Mouse (Mus musculus) hindbrain, embryonic 14.5 days (tissue): Measurements from ENCODE around the gene Psmc3ip. TPM values are rescaled to one million over a fixed set of nuclear protein-coding genes. Genes with fewer than 3 reads are reported as not detected.
"Not testable (repeated sequence)": the region's sequence is repeated elsewhere in the genome, so short reads cannot be mapped to it uniquely, and the experiment has no call there.

ENCODE experiments used
- ATAC-seq: fragments of 200-750 bp; cut with Nextera tagmentation; 2 replicates; pipeline ENCODE4 v1.8.0; 2017; ENCODE audit warnings: moderate number of reproducible peaks, mild to moderate bottlenecking, moderate TSS enrichment, moderate library complexity; ENCODE audit not compliant: low FRiP score
- DNase-seq: peaks from one replicate; pipeline ENCODE4 v3.0.0-alpha.2; 2015; ENCODE audit warnings: low spot score
- H3K27ac ChIP-seq: fragments of 300-500 bp; sonication (generic); 2 replicates; pipeline ENCODE4 v1.5.1; 2014; ENCODE audit warnings: mild to moderate bottlenecking, moderate library complexity
- H3K27me3 ChIP-seq: fragments of 300-500 bp; sonication (generic); 2 replicates; pipeline ENCODE4 v1.6.1; 2014; ENCODE audit warnings: mild to moderate bottlenecking, low read length, mixed read lengths; ENCODE audit not compliant: control insufficient read depth, insufficient read depth
- H3K36me3 ChIP-seq: fragments of 300-500 bp; sonication (generic); replicated peaks from 2 replicates; pipeline ENCODE4 v1.6.1; 2014; ENCODE audit not compliant: control insufficient read depth, insufficient read depth
- H3K4me1 ChIP-seq: fragments of 300-500 bp; sonication (generic); replicated peaks from 2 replicates; pipeline ENCODE4 v1.6.1; 2014; ENCODE audit warnings: antibody characterized with exemption, low read length, mixed read lengths; ENCODE audit not compliant: control insufficient read depth, insufficient read depth
- H3K4me2 ChIP-seq: fragments of 300-500 bp; sonication (generic); replicated peaks from 2 replicates; pipeline ENCODE4 v1.6.1; 2014; ENCODE audit warnings: mild to moderate bottlenecking, moderate library complexity
- H3K4me3 ChIP-seq: fragments of 300-500 bp; sonication (generic); replicated peaks from 2 replicates; pipeline ENCODE4 v1.5.1; 2014; ENCODE audit warnings: mild to moderate bottlenecking, low read length
- H3K9ac ChIP-seq: fragments of 300-500 bp; sonication (generic); 2 replicates; pipeline ENCODE4 v1.6.1; 2014
- H3K9me3 ChIP-seq: fragments of 300-500 bp; sonication (generic); 2 replicates; pipeline ENCODE4 v1.6.1; 2016; ENCODE audit warnings: low read length; ENCODE audit not compliant: control insufficient read depth
- WGBS: fragments of 180-500 bp; shearing (Covaris S2); extraction: QIAGEN DNeasy Blood & Tissue Kit; methylation state at CpG from one replicate; pipeline ENCODE4 v1.1.7; 2014; 5-methylcytosine and 5-hydroxymethylcytosine counted together
- polyA plus RNA-seq: library from polyadenylated mRNA; unstranded; fragments of >200 nt; fragmentation: Nextera tagmentation; extraction: Ambion mirVana; gene quantifications from 2 replicates; pipeline ENCODE4 v1.2.1, GENCODE M21; 2014

The Psmc3ip gene
- polyA plus RNA-seq, 1 experiment from 2014 or later = 16.4 TPM

- no peak overlapping the region for H3K4me2 ChIP-seq
- no peaks in the 10 kb centered on the region for H3K27me3 ChIP-seq
- H3K27ac ChIP-seq = no peak overlapping the region
- ATAC-seq (no peak), DNase-seq (no peak)
- no peaks in the 10 kb centered on the region for H3K9me3 ChIP-seq
- no peaks in the 10 kb centered on the region for H3K4me1 ChIP-seq
- H3K4me3 ChIP-seq = no peak overlapping the region
- H3K36me3 ChIP-seq = no peaks in the 10 kb centered on the region
- no peak overlapping the region for H3K9ac ChIP-seq
- WGBS = 85% methylated on average over 12 of the region's 12 CpGs
Observed at GRCm38 (mm10) chr11:101133037-101133436, 37.8 kb upstream of the Psmc3ip start.

- no peaks in the 10 kb centered on the region for H3K9me3 ChIP-seq
- no peak overlapping the region for H3K27ac ChIP-seq
- H3K36me3 ChIP-seq = peaks cover 3% of the 10 kb centered on the region
- H3K4me3 ChIP-seq = no peak overlapping the region
- DNase-seq = no peak
- H3K4me1 ChIP-seq = no peaks in the 10 kb centered on the region
- no peak for ATAC-seq
- no peak overlapping the region for H3K9ac ChIP-seq
- WGBS = 92% methylated on average over 6 of the region's 6 CpGs
- H3K4me2 ChIP-seq = no peak overlapping the region
- no peaks in the 10 kb centered on the region for H3K27me3 ChIP-seq
Observed at GRCm38 (mm10) chr11:101131701-101132100, 36.5 kb upstream of the Psmc3ip start.

- H3K27me3 ChIP-seq = no peaks in the 10 kb centered on the region
- no peaks in the 10 kb centered on the region for H3K9me3 ChIP-seq
- no peaks in the 10 kb centered on the region for H3K4me1 ChIP-seq
- no peak for DNase-seq
- H3K27ac ChIP-seq = no peak overlapping the region
- ATAC-seq = no peak
- 91% methylated on average over 2 of the region's 2 CpGs for WGBS
- no peak overlapping the region for H3K4me3 ChIP-seq
- peaks cover 8% of the 10 kb centered on the region for H3K36me3 ChIP-seq
- no peak overlapping the region for H3K9ac ChIP-seq
- no peak overlapping the region for H3K4me2 ChIP-seq
Observed at GRCm38 (mm10) chr11:101131187-101131586, 36.0 kb upstream of the Psmc3ip start.

GRCm38 (mm10) chr11:101130056-101130756 is 35.0 kb upstream of the Psmc3ip start:
- H3K4me3 ChIP-seq = no peak overlapping the region
- ATAC-seq = no peak
- 52% methylated on average over 18 of the region's 18 CpGs for WGBS
- peaks cover 17% of the 10 kb centered on the region for H3K36me3 ChIP-seq
- no peaks in the 10 kb centered on the region for H3K9me3 ChIP-seq
- no peak overlapping the region for H3K9ac ChIP-seq
- no peaks in the 10 kb centered on the region for H3K4me1 ChIP-seq
- no peak for DNase-seq
- H3K27me3 ChIP-seq = no peaks in the 10 kb centered on the region
- H3K4me2 ChIP-seq = no peak overlapping the region
- no peak overlapping the region for H3K27ac ChIP-seq

GRCm38 (mm10) chr11:101128996-101129577 is 33.9 kb upstream of the Psmc3ip start:
- WGBS = 79% methylated on average over 11 of the region's 11 CpGs
- Histone ChIP-seq H3K9ac (no peak overlapping the region), H3K27ac (no peak overlapping the region), H3K4me1 (no peaks in the 10 kb centered on the region), H3K4me3 (no peak overlapping the region), H3K4me2 (no peak overlapping the region), H3K27me3 (no peaks in the 10 kb centered on the region), H3K9me3 (no peaks in the 10 kb centered on the region), H3K36me3 (peaks cover 20% of the 10 kb centered on the region)
- DNase-seq (no peak), ATAC-seq (no peak)

- Histone ChIP-seq H3K4me3 (no peak overlapping the region), H3K27ac (no peak overlapping the region), H3K9me3 (no peaks in the 10 kb centered on the region), H3K9ac (no peak overlapping the region), H3K27me3 (no peaks in the 10 kb centered on the region), H3K4me2 (no peak overlapping the region), H3K4me1 (no peaks in the 10 kb centered on the region), H3K36me3 (peaks cover 37% of the 10 kb centered on the region)
- WGBS = 58% methylated on average over 1 of the region's 1 CpGs
- no peak for ATAC-seq
- DNase-seq = no peak
Observed at GRCm38 (mm10) chr11:101127075-101127474, 31.8 kb upstream of the Psmc3ip start.

GRCm38 (mm10) chr11:101125008-101125407 is 29.8 kb upstream of the Psmc3ip start:
- ATAC-seq, H3K4me2 ChIP-seq, H3K9ac ChIP-seq, H3K9me3 ChIP-seq, H3K27ac ChIP-seq, DNase-seq, H3K4me3 ChIP-seq, H3K27me3 ChIP-seq: not testable (repeated sequence)
- H3K4me1 ChIP-seq = peaks cover 13% of the 10 kb centered on the region
- H3K36me3 ChIP-seq = peaks cover 37% of the 10 kb centered on the region
- WGBS = 94% methylated on average over 4 of the region's 9 CpGs

- DNase-seq, H3K9me3 ChIP-seq, H3K4me3 ChIP-seq, H3K4me2 ChIP-seq, ATAC-seq, H3K27me3 ChIP-seq, H3K9ac ChIP-seq, H3K27ac ChIP-seq: not testable (repeated sequence)
- WGBS = 95% methylated on average over 8 of the region's 8 CpGs
- H3K4me1 ChIP-seq = peaks cover 13% of the 10 kb centered on the region
- H3K36me3 ChIP-seq = peaks cover 37% of the 10 kb centered on the region
Observed at GRCm38 (mm10) chr11:101124494-101124893, 29.3 kb upstream of the Psmc3ip start.

GRCm38 (mm10) chr11:101120545-101121188 is 25.4 kb upstream of the Psmc3ip start:
- peaks cover 24% of the 10 kb centered on the region for H3K36me3 ChIP-seq
- H3K9ac ChIP-seq = peak overlapping the region; percentile 84
- WGBS = 27% methylated on average over 19 of the region's 19 CpGs
- no peak for DNase-seq
- no peaks in the 10 kb centered on the region for H3K27me3 ChIP-seq
- H3K9me3 ChIP-seq = no peaks in the 10 kb centered on the region
- H3K27ac ChIP-seq = peak overlapping the region; percentile 89
- ATAC-seq = no peak
- H3K4me3 ChIP-seq = peak overlapping the region; percentile 85
- H3K4me2 ChIP-seq = peak overlapping the region; percentile 94
- H3K4me1 ChIP-seq = peaks cover 30% of the 10 kb centered on the region
